Mouse (Mus musculus) bone marrow, adult 2 months (tissue): ENCODE measurements around the gene Slc16a11. TPM values are rescaled to one million over a fixed set of nuclear protein-coding genes. Genes with fewer than 3 reads are reported as not detected.
"Not testable (repeated sequence)": the region's sequence is repeated elsewhere in the genome, so short reads cannot be mapped to it uniquely, and the experiment has no call there.

Experiments used
- H3K27ac ChIP-seq: fragments of 200-500 bp; 2 replicates; pipeline ENCODE4 v1.5.1; 2012; ENCODE audit warnings: low read depth, mild to moderate bottlenecking, control low read depth, inconsistent platforms, low read length; ENCODE audit not compliant: control insufficient read depth, poor library complexity, insufficient read depth
- H3K4me1 ChIP-seq: fragments of 200-500 bp; 2 replicates; pipeline ENCODE4 v1.6.1; 2011; ENCODE audit warnings: low read length; ENCODE audit not compliant: control insufficient read depth, insufficient read depth
- H3K4me3 ChIP-seq: fragments of 200-500 bp; replicated peaks from 2 replicates; pipeline ENCODE3; 2011; ENCODE audit warnings: mild to moderate bottlenecking, low read depth, low read length, control low read depth; ENCODE audit not compliant: control insufficient read depth
- CTCF ChIP-seq: fragments of 200-500 bp; IDR thresholded peaks from 2 replicates; pipeline ENCODE4 v1.5.1; 2011; ENCODE audit warnings: low read length, control low read depth; ENCODE audit not compliant: control insufficient read depth, insufficient read depth
- POLR2A ChIP-seq: fragments of 200-500 bp; IDR thresholded peaks from 2 replicates; pipeline ENCODE4 v1.6.1; 2011; ENCODE audit warnings: low read depth, mild to moderate bottlenecking, control low read depth, low read length, borderline replicate concordance; ENCODE audit not compliant: control insufficient read depth
- WGBS: fragments of 180-500 bp; shearing (Covaris S2); methylation state at CpG from one replicate; pipeline ENCODE4 v1.1.7; 2018; 5-methylcytosine and 5-hydroxymethylcytosine counted together
- polyA plus RNA-seq: library from polyadenylated mRNA; stranded (reverse); fragments of >200 nt; gene quantifications from 2 replicates; pipeline ENCODE4 v1.2.4, GENCODE M21; 2011; ENCODE audit warnings: low replicate concordance; ENCODE audit not compliant: missing spikeins, insufficient read depth, insufficient read length

Gene Slc16a11
- 1.9 and 2.4 TPM in 2 replicates for polyA plus RNA-seq

- TF ChIP-seq POLR2A (no peak), CTCF (no peak)
- Histone ChIP-seq H3K27ac (no peak within 1 kb of the TSS), H3K4me3 (no peak within 1 kb of the TSS), H3K4me1 (no peaks in the 10 kb centered on the region)
- WGBS = 63% methylated on average over 6 of the region's 6 CpGs
These were observed at the start of gene Slc16a11 for GRCm38 (mm10) chr11:70212423-70212822. TSS of gene Slc16a11 (plus strand) at chr11:70212752.

GRCm38 (mm10) chr11:70165972-70166921 is 46.3 kb upstream of the Slc16a11 start:
- Histone ChIP-seq H3K4me1 (no peaks in the 10 kb centered on the region; the same call in 1 of the 2 replicates), H3K27ac (peak overlapping the region; percentile 50), H3K4me3 (peak overlapping the region; percentile 45)
- 32% methylated on average over 16 of the region's 16 CpGs for WGBS
- TF ChIP-seq POLR2A (no peak), CTCF (no peak)

GRCm38 (mm10) chr11:70168136-70168535 is 44.4 kb upstream of the Slc16a11 start:
- Histone ChIP-seq H3K27ac (no peak overlapping the region), H3K4me1 (no peaks in the 10 kb centered on the region; the same call in 1 of the 2 replicates), H3K4me3 (no peak overlapping the region)
- TF ChIP-seq POLR2A (no peak), CTCF (no peak)
- 82% methylated on average over 7 of the region's 7 CpGs for WGBS

DNA sequence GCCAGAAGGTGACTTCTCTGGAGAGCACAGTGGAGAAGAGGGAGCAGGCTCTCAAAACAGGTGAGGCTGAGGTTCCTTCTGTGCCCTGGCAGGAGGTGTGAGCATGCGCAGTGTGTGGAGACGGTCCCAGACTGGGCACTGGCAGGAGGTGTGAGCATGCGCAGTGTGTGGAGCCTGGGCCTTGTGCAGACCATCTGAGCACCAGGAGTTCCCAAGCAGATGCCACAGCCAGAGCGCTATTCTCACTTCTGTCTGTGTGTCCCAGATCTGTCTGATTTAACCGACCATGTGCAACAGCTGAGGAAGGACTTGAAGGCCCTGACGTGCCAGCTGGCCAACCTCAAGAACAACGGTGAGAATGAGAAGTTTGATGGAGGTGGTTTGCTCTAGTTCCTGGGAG is 43.1 kb upstream of the Slc16a11 start:
- WGBS = 60% methylated on average over 7 of the region's 7 CpGs
- H3K4me3 ChIP-seq, H3K4me1 ChIP-seq, H3K27ac ChIP-seq: not testable (repeated sequence)

GRCm38 (mm10) chr11:70170291-70170690 is 42.3 kb upstream of the Slc16a11 start:
- Histone ChIP-seq H3K4me3 (no peak overlapping the region), H3K4me1 (no peaks in the 10 kb centered on the region), H3K27ac (no peak overlapping the region)
- TF ChIP-seq CTCF = no peak
- no peak for TF ChIP-seq POLR2A
- 76% methylated on average over 7 of the region's 7 CpGs for WGBS

GRCm38 (mm10) chr11:70171181-70171580 is 41.4 kb upstream of the Slc16a11 start:
- no peak for TF ChIP-seq POLR2A
- TF ChIP-seq CTCF = no peak
- WGBS = 77% methylated on average over 7 of the region's 7 CpGs
- H3K27ac ChIP-seq = no peak overlapping the region
- H3K4me3 ChIP-seq = no peak overlapping the region
- no peaks in the 10 kb centered on the region for H3K4me1 ChIP-seq

DNA sequence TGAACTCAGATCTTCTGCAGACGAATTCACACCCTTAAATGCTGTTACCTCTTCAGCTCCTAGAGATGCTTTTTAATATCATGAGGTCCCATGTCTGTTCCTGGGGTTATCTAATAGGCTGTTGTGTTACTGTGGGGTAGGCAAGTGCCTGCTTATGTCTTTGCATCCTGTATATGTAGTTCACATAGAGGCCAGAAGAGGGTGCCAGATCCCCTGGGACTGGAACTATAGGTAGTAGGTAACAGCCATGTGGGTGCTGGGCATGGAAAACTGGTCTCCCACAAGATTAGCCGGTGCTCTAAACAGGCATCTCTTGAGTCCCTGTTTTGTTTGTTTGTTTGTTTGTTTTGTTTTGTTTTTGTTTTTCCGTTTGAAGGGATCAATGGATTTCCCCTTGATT is 40.7 kb upstream of the Slc16a11 start:
- WGBS = 56% methylated on average over 3 of the region's 3 CpGs
- Histone ChIP-seq H3K4me1 (no peaks in the 10 kb centered on the region), H3K4me3 (no peak overlapping the region), H3K27ac (no peak overlapping the region)
- TF ChIP-seq POLR2A (no peak), CTCF (peak; percentile 25; the same call in 1 of the 2 replicates)

GRCm38 (mm10) chr11:70172298-70172697 is 40.3 kb upstream of the Slc16a11 start:
- TF ChIP-seq POLR2A (no peak), CTCF (peak; percentile 15; the same call in 1 of the 2 replicates)
- Histone ChIP-seq H3K4me1 (no peaks in the 10 kb centered on the region), H3K27ac (no peak overlapping the region), H3K4me3 (no peak overlapping the region)
- WGBS = 62% methylated on average over 5 of the region's 5 CpGs
